Mouse (Mus musculus) MEL (cell line): ENCODE results near the gene Pde6c. TPM values are rescaled to one million over a fixed set of nuclear protein-coding genes. Genes with fewer than 3 reads are reported as not detected.
A peak's percentile ranks its signal among the peaks of the same experiment; 100 is the strongest.

Experiments
- DNase-seq: peaks from one replicate; pipeline ENCODE4 v3.0.0; 2011; ENCODE audit warnings: low read depth, low spot score
- H3K27ac ChIP-seq: 2 replicates; pipeline ENCODE4 v1.5.1; 2012; ENCODE audit warnings: low read depth, mild to moderate bottlenecking, control low read depth, low read length, moderate library complexity; ENCODE audit not compliant: control insufficient read depth
- H3K27me3 ChIP-seq, 2 experiments: fragments of 150-350 bp in 1 of 2; sonication (generic) in 1 of 2; 2 replicates each; pipeline ENCODE4 v1.6.1; 2012; ENCODE audit warnings: low read length in 2 of 2, mild to moderate bottlenecking in 2 of 2, improper control_type of control experiment in 1 of 2, moderate library complexity in 1 of 2; ENCODE audit not compliant: insufficient read depth in 2 of 2, control insufficient read depth in 1 of 2
- H3K36me3 ChIP-seq, 2 experiments: 2 replicates each; pipeline ENCODE4 v1.6.1; 2012 to 2014; ENCODE audit warnings: low read length in 2 of 2, improper control_type of control experiment in 1 of 2, inconsistent platforms in 1 of 2, mild to moderate bottlenecking in 1 of 2; ENCODE audit not compliant: insufficient read depth in 2 of 2, control insufficient read depth in 1 of 2
- H3K4me1 ChIP-seq, 2 experiments: fragments of 150-350 bp in 1 of 2; sonication (generic) in 1 of 2; 2 replicates each; pipeline ENCODE4 v1.6.1; 2012; ENCODE audit warnings: low read length in 2 of 2, improper control_type of control experiment in 1 of 2, mild to moderate bottlenecking in 1 of 2; ENCODE audit not compliant: insufficient read depth in 2 of 2, control insufficient read depth in 1 of 2
- H3K4me3 ChIP-seq, 2 experiments: fragments of 150-350 bp in 1 of 2; sonication (generic) in 1 of 2; 2 replicates each; pipeline ENCODE4 v1.5.1; 2012; ENCODE audit warnings: low read depth in 2 of 2, low read length in 2 of 2, mild to moderate bottlenecking in 2 of 2, moderate library complexity in 2 of 2, control low read depth in 1 of 2, improper control_type of control experiment in 1 of 2; ENCODE audit not compliant: control insufficient read depth in 1 of 2, insufficient read depth in 1 of 2
- H3K79me2 ChIP-seq: 2 replicates; pipeline ENCODE4 v1.6.1; 2012; ENCODE audit warnings: mild to moderate bottlenecking, low read length, moderate library complexity; ENCODE audit not compliant: control insufficient read depth, poor library complexity, insufficient read depth
- H3K9ac ChIP-seq: 2 replicates; pipeline ENCODE4 v1.6.1; 2012; ENCODE audit warnings: low read depth, mild to moderate bottlenecking, control low read depth, low read length, moderate library complexity; ENCODE audit not compliant: control insufficient read depth, poor library complexity, severe bottlenecking
- H3K9me3 ChIP-seq: fragments of 150-350 bp; sonication (generic); replicated peaks from 2 replicates; pipeline ENCODE4 v1.6.1; 2012; ENCODE audit warnings: mild to moderate bottlenecking, low read length, improper control_type of control experiment, moderate library complexity; ENCODE audit not compliant: insufficient read depth
- BHLHE40 ChIP-seq: IDR thresholded peaks from 2 replicates; pipeline ENCODE4 v1.6.1; 2012; ENCODE audit warnings: low read depth, mild to moderate bottlenecking, inconsistent platforms, low read length, improper control_type of control experiment, borderline replicate concordance
- CHD1 ChIP-seq: IDR thresholded peaks from 2 replicates; pipeline ENCODE4 v1.6.1; 2012; ENCODE audit warnings: low read depth, mild to moderate bottlenecking, inconsistent platforms, low read length, improper control_type of control experiment
- CTCF ChIP-seq, 3 experiments: IDR thresholded peaks in 2 of 3; conservative IDR thresholded peaks in 1 of 3; 2 replicates each; pipeline ENCODE4 v1.5.1; 2011 to 2012; ENCODE audit warnings: low read length in 3 of 3, low read depth in 2 of 3, mild to moderate bottlenecking in 2 of 3, improper control_type of control experiment in 1 of 3, inconsistent platforms in 1 of 3, mixed read lengths in 1 of 3, moderate library complexity in 1 of 3; ENCODE audit not compliant: control insufficient read depth in 1 of 3, insufficient read depth in 1 of 3, poor library complexity in 1 of 3, severe bottlenecking in 1 of 3
- E2F4 ChIP-seq: IDR thresholded peaks from 2 replicates; pipeline ENCODE4 v1.6.1; 2011; ENCODE audit warnings: low read depth, low read length, improper control_type of control experiment, borderline replicate concordance
- GABPA ChIP-seq: IDR thresholded peaks from 2 replicates; pipeline ENCODE4 v1.6.1; 2012; ENCODE audit warnings: low read depth, mild to moderate bottlenecking, inconsistent platforms, low read length, improper control_type of control experiment, moderate library complexity
- KAT2A ChIP-seq: conservative IDR thresholded peaks from 2 replicates; pipeline ENCODE4 v1.6.1; 2012; ENCODE audit warnings: low read depth, low read length, improper control_type of control experiment, inconsistent platforms
- MAFK ChIP-seq: IDR thresholded peaks from 2 replicates; pipeline ENCODE4 v1.6.1; 2011; ENCODE audit warnings: low read depth, mild to moderate bottlenecking, low read length, improper control_type of control experiment, borderline replicate concordance
- MXI1 ChIP-seq: IDR thresholded peaks from 2 replicates; pipeline ENCODE4 v1.6.1; 2011; ENCODE audit warnings: mild to moderate bottlenecking, low read depth, low read length, improper control_type of control experiment
- POLR2A ChIP-seq, 2 experiments: IDR thresholded peaks; 2 replicates each; pipeline ENCODE4 v1.6.1; 2011 to 2012; ENCODE audit warnings: low read length in 2 of 2, mild to moderate bottlenecking in 2 of 2, control low read depth in 1 of 2, improper control_type of control experiment in 1 of 2, low read depth in 1 of 2, moderate library complexity in 1 of 2; ENCODE audit not compliant: control insufficient read depth in 1 of 2, insufficient read depth in 1 of 2, poor library complexity in 1 of 2
- POLR2AphosphoS5 ChIP-seq: IDR thresholded peaks from 2 replicates; pipeline ENCODE4 v1.6.1; 2012; ENCODE audit warnings: low read depth, borderline replicate concordance, mild to moderate bottlenecking, inconsistent platforms, low read length, moderate library complexity, mixed read lengths
- RAD21 ChIP-seq: IDR thresholded peaks from 2 replicates; pipeline ENCODE4 v1.6.1; 2011; ENCODE audit warnings: mild to moderate bottlenecking, low read depth, low read length, improper control_type of control experiment
- RCOR1 ChIP-seq: IDR thresholded peaks from 2 replicates; pipeline ENCODE4 v1.6.1; 2012; ENCODE audit warnings: low read depth, mild to moderate bottlenecking, inconsistent platforms, low read length, improper control_type of control experiment
- SIN3A ChIP-seq: IDR thresholded peaks from 2 replicates; pipeline ENCODE4 v1.6.1; 2012; ENCODE audit warnings: low read length, improper control_type of control experiment, inconsistent platforms
- SMC3 ChIP-seq: IDR thresholded peaks from 2 replicates; pipeline ENCODE4 v1.6.1; 2011; ENCODE audit warnings: low read depth, low read length, improper control_type of control experiment
- USF2 ChIP-seq, 2 experiments: IDR thresholded peaks; 2 replicates each; pipeline ENCODE4 v1.6.1; 2011 to 2012; ENCODE audit warnings: improper control_type of control experiment in 2 of 2, low read length in 2 of 2, borderline replicate concordance in 1 of 2, inconsistent platforms in 1 of 2, low read depth in 1 of 2, mild to moderate bottlenecking in 1 of 2; ENCODE audit not compliant: insufficient read depth in 1 of 2
- ZKSCAN1 ChIP-seq: IDR thresholded peaks from 2 replicates; pipeline ENCODE4 v1.6.1; 2012; ENCODE audit warnings: low read depth, mild to moderate bottlenecking, inconsistent platforms, low read length, improper control_type of control experiment, moderate library complexity
- ZNF384 ChIP-seq: IDR thresholded peaks from 2 replicates; pipeline ENCODE4 v1.6.1; 2012; ENCODE audit warnings: low read depth, mild to moderate bottlenecking, inconsistent platforms, low read length, improper control_type of control experiment
- polyA plus RNA-seq, 2 experiments: library from polyadenylated mRNA; stranded (reverse) in 1 of 2; unstranded in 1 of 2; fragments of >175 nt in 1 of 2; fragments of >200 nt in 1 of 2; gene quantifications; 2 replicates each; pipeline versions ENCODE4 v1.2.1 to v1.2.4; 2012; ENCODE audit warnings: low replicate concordance in 2 of 2, low read depth in 1 of 2; ENCODE audit not compliant: insufficient read length in 2 of 2, insufficient read depth in 1 of 2, missing spikeins in 1 of 2
- total RNA-seq: library from RNA; depleted of rRNA; stranded (reverse); fragments of 300-350 nt; gene quantifications from 2 replicates; pipeline ENCODE4 v1.2.3, GENCODE M21; 2012

The Pde6c gene
- total and polyA plus RNA-seq, 3 experiments: not detected

DNA sequence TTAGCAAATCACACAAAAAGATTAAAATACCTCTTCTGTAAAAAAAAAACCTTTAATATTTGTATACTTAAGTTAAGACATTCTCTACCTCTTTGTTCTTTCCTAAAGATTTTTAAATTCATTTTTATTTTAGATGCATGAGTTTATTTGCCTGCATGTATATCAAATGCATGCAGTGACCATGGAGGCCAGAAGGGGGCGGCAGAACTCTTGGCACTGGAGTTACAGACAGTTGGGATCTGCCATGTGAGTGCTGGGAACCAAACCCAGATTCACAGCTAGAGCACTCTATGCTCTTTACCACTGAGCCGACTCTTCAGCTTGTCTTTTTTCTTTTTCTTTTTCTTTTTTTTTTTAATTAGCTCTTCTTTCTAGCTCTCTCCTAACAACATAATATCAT, 96.1 kb downstream of the Pde6c start:
- no peak overlapping the region for H3K9ac ChIP-seq
- DNase-seq: peak; percentile 58
- peak; percentile 57 for TF ChIP-seq SMC3
- TF ChIP-seq KAT2A: no peak
- TF ChIP-seq POLR2AphosphoS5: no peak
- peak; percentile 52 for TF ChIP-seq RAD21
- TF ChIP-seq CTCF (IDR thresholded peaks at IDR 0.05 in 2 of 3, conservative IDR thresholded peaks at IDR 0.05 in 1 of 3; ENCODE audit: control insufficient read depth in 1 of 3, insufficient read depth in 1 of 3, low read depth in 2 of 3, low read length in 3 of 3, poor library complexity in 1 of 3, severe bottlenecking in 1 of 3): peak; percentile 44 to 64 (median 61)
- peaks cover 0 to 3% of the 10 kb centered on the region in 2 experiments; a peak in 2 of 4 replicates for H3K4me1 ChIP-seq
- no peaks in the 10 kb centered on the region; a peak in 2 of 4 replicates for H3K27me3 ChIP-seq
- peaks cover 0 to 4% of the 10 kb centered on the region in 2 experiments; a peak in 1 of 4 replicates for H3K36me3 ChIP-seq
- no peak overlapping the region for H3K4me3 ChIP-seq
- H3K79me2 ChIP-seq: peaks cover 2% of the 10 kb centered on the region; the same call in 1 of the 2 replicates
- H3K9me3 ChIP-seq: no peaks in the 10 kb centered on the region
- no peak overlapping the region for H3K27ac ChIP-seq

DNA sequence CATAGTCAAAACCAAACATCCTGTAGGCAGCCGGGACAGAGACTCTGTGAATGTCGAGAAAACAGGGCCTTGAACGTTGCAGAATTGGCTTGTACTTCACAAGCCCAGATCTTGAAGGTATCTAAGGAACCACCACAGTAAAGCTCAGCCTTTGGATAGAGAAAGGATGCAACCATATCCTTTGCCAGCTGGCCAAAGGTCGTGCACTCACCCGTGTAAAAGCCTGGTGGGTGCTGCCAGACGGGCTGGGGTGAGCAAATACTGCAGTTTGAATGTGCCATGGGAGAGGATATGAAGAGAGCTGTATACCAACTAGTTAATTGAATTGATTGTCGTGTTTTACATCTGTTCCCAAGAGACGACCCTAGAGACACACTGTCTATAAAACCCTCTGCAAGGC, 99.5 kb downstream of the Pde6c start:
- Histone ChIP-seq H3K36me3 (no peaks in the 10 kb centered on the region), H3K79me2 (no peaks in the 10 kb centered on the region), H3K4me3 (no peak overlapping the region), H3K27ac (no peak overlapping the region), H3K4me1 (no peaks in the 10 kb centered on the region), H3K27me3 (no peaks in the 10 kb centered on the region; a peak in 2 of 4 replicates), H3K9me3 (no peaks in the 10 kb centered on the region), H3K9ac (no peak overlapping the region)
- no peak for DNase-seq
- TF ChIP-seq USF2 (IDR thresholded peaks at IDR 0.05; ENCODE audit: borderline replicate concordance in 1 of 2, insufficient read depth in 1 of 2, low read depth in 1 of 2, low read length in 2 of 2): no peak
- TF ChIP-seq GABPA: no peak
- TF ChIP-seq E2F4: no peak
- no peak for TF ChIP-seq RAD21
- no peak for TF ChIP-seq MAFK
- TF ChIP-seq CHD1: no peak
- no peak for TF ChIP-seq MXI1
- no peak for TF ChIP-seq ZNF384
- no peak for TF ChIP-seq POLR2A (IDR thresholded peaks at IDR 0.05; ENCODE audit: control insufficient read depth in 1 of 2, insufficient read depth in 1 of 2, low read depth in 1 of 2, low read length in 2 of 2, poor library complexity in 1 of 2)
- TF ChIP-seq SMC3: no peak
- TF ChIP-seq BHLHE40: no peak

DNA sequence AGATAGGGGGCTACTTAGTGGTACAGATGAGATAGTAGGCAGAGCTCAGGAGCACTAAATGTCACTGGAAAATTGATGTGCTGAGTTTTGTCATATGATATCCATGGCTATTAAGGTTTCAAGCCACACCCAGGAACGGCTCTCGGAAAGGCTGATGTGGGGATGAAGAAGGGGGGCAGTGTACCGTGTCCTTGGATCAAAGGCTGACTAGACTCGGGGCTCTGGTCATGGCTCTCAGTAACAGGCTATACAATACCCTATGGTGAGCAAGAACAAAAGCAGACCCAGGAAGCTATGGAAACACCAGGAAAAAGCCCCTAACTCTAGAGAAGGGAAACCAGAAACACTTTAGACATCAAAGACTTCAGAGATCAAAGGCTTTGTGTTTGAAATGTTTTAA, 99.9 kb downstream of the Pde6c start:
- no peak overlapping the region for H3K27ac ChIP-seq
- no peaks in the 10 kb centered on the region for H3K36me3 ChIP-seq
- no peak overlapping the region for H3K9ac ChIP-seq
- DNase-seq: no peak
- H3K9me3 ChIP-seq: no peaks in the 10 kb centered on the region
- no peaks in the 10 kb centered on the region; a peak in 2 of 4 replicates for H3K27me3 ChIP-seq
- no peaks in the 10 kb centered on the region for H3K79me2 ChIP-seq
- no peak overlapping the region for H3K4me3 ChIP-seq
- no peaks in the 10 kb centered on the region for H3K4me1 ChIP-seq
- TF ChIP-seq ZKSCAN1: no peak
- no peak for TF ChIP-seq SIN3A
- no peak for TF ChIP-seq MXI1
- TF ChIP-seq RCOR1: no peak
